Comparison of ENCODE assay signal across 13 mouse cellular contexts in genomic region chr8:111044003-111044734, GRCm38 (mm10). TPM values are rescaled to one million over a fixed set of nuclear protein-coding genes. Genes with fewer than 3 reads are reported as not detected.
DNase-seq lines count a peak whose midpoint lies in the region; TF ChIP-seq lines count a peak whose summit lies in the region.
"Had no signal": no experiment of that assay in that cellular context is flagged by ENCODE, and none has a peak within 500 bp of the region (broad histone marks: within the 10 kb centered on the region; RNA-seq: fewer than 3 reads in every experiment).

No protein-coding gene starts in this region.

- peak; percentile 61 for TF ChIP-seq CTCF in layer of hippocampus, adult 2 months (conservative IDR thresholded peaks at IDR 0.05)

- intact Hi-C loops in left cerebral cortex, postnatal 10 days (cut with DNase I): loop anchor here (10.0 kb wide), 1 partner anchor 59 kb away; no protein-coding TSS in a partner anchor

- no peak overlapping the region for H3K27ac ChIP-seq in layer of hippocampus, adult 2 months
- H3K27ac ChIP-seq: heart, embryonic 15.5 days; liver, embryonic 15.5 days had no signal

- no peak overlapping the region for H3K4me3 ChIP-seq in layer of hippocampus, adult 2 months
- H3K4me3 ChIP-seq: heart, embryonic 15.5 days; liver, embryonic 15.5 days had no signal

- peak; percentile 58 for DNase-seq in adrenal gland, adult 2 months
- DNase-seq in adrenal gland, postnatal 4 days (ENCODE audit: low spot score in 2 of 2): no peak
- DNase-seq in layer of hippocampus, adult 2 months (ENCODE audit: low spot score in 2 of 2): no peak
- DNase-seq in layer of hippocampus, adult 9-11 months: no peak
- DNase-seq in 3T3-L1 (ENCODE audit: low read depth, low spot score): peak; percentile 50
- peak; percentile 66 for DNase-seq in ZHBTc4 (ENCODE audit: low read depth, low spot score)
- no peak for DNase-seq in urinary bladder, postnatal 25 days (ENCODE audit: low spot score)
- no peak for DNase-seq in left cerebral cortex, postnatal 10 days (ENCODE audit: extremely low spot score in 1 of 2, low spot score in 2 of 2)
- DNase-seq: midbrain, embryonic 14.5 days; spleen, adult 18-20 months had no signal

RNA-seq across cellular contexts. Expression of gene Aars, which starts 11.2 kb away (rescaled TPM):
- total RNA-seq in adrenal gland, adult 2 months (2021): 100 to 1,000 TPM; 112 to 155 TPM
- 31.8 and 37.4 TPM in 2 replicates for polyA plus RNA-seq in adrenal gland, adult 2 months (2012; rRNA removed)
- total RNA-seq in adrenal gland, postnatal 4 days (2021): 100 to 1,000 TPM in 1 of 2 experiments, 10 to 100 TPM in 1; 87.5 to 104 TPM
- total RNA-seq in layer of hippocampus, adult 2 months (2021): 10 to 100 TPM; 79.5 to 86.3 TPM
- 100 to 1,000 TPM in 1 of 2 experiments, 10 to 100 TPM in 1; 96.8 to 102 TPM for total RNA-seq in left cerebral cortex, postnatal 10 days (2021)

RNA-seq across cellular contexts. Expression of gene Exosc6, which starts 12.0 kb away (rescaled TPM):
- total RNA-seq in adrenal gland, adult 2 months (2021): not detected
- polyA plus RNA-seq in adrenal gland, adult 2 months (2012; rRNA removed): 43.3 and 51.4 TPM in 2 replicates
- total RNA-seq in adrenal gland, postnatal 4 days (2021): not detected
- not detected for total RNA-seq in layer of hippocampus, adult 2 months (2021)
- total RNA-seq in left cerebral cortex, postnatal 10 days (2021): not detected
- polyA plus RNA-seq: midbrain, embryonic 14.5 days had no signal

RNA-seq across cellular contexts. Expression of gene Ddx19b, which starts 12.6 kb away (rescaled TPM):
- 10 to 100 TPM in 1 of 2 experiments, 1 to 10 TPM in 1; 8.1 to 11.1 TPM for total RNA-seq in adrenal gland, adult 2 months (2021)
- 0.96 and 1.3 TPM in 2 replicates for polyA plus RNA-seq in adrenal gland, adult 2 months (2012; rRNA removed)
- total RNA-seq in adrenal gland, postnatal 4 days (2021): 10 to 100 TPM; 16.6 to 17.6 TPM
- 10 to 100 TPM; 17.1 to 17.3 TPM for total RNA-seq in layer of hippocampus, adult 2 months (2021)
- 10 to 100 TPM; 27.2 to 28.2 TPM for total RNA-seq in left cerebral cortex, postnatal 10 days (2021)

RNA-seq across cellular contexts. Expression of gene Ddx19a, which starts 46.6 kb away (rescaled TPM):
- total RNA-seq in adrenal gland, adult 2 months (2021): 10 to 100 TPM; 35.5 to 41.7 TPM
- 15.1 and 19.3 TPM in 2 replicates for polyA plus RNA-seq in adrenal gland, adult 2 months (2012; rRNA removed)
- total RNA-seq in adrenal gland, postnatal 4 days (2021): 10 to 100 TPM; 55.4 to 62.8 TPM
- 10 to 100 TPM; 29.8 to 32.8 TPM for total RNA-seq in layer of hippocampus, adult 2 months (2021)
- 10 to 100 TPM; 30.9 to 34.4 TPM for total RNA-seq in left cerebral cortex, postnatal 10 days (2021)

RNA-seq across cellular contexts. Expression of gene Clec18a, which starts 48.1 kb away (rescaled TPM):
- total RNA-seq in adrenal gland, adult 2 months (2021): under 1 TPM in 1 of 2 experiments, not detected in 1; 0.14 TPM
- 0.04 and 0.11 TPM in 2 replicates for polyA plus RNA-seq in adrenal gland, adult 2 months (2012; rRNA removed)
- total RNA-seq in adrenal gland, postnatal 4 days (2021): 10 to 100 TPM in 1 of 2 experiments, under 1 TPM in 1; 0.23 to 15.9 TPM
- 1 to 10 TPM; 1.3 to 1.5 TPM for total RNA-seq in layer of hippocampus, adult 2 months (2021)
- total RNA-seq in left cerebral cortex, postnatal 10 days (2021): under 1 TPM in 1 of 2 experiments, not detected in 1; 0.26 TPM
- polyA plus RNA-seq: heart, embryonic 15.5 days; intestine, embryonic 14.5 days; liver, embryonic 15.5 days had no signal

Comparison
In these comparisons a context has a peak if more than half of its experiments do, and no peak if none do; other contexts are left out.
1. DNase-seq: peak in adrenal gland, adult 2 months (single experiment), 3T3-L1 (single experiment) and ZHBTc4 (single experiment); none in adrenal gland, postnatal 4 days (0 of 2), layer of hippocampus, adult 2 months (0 of 2), layer of hippocampus, adult 9-11 months (single experiment), urinary bladder, postnatal 25 days (single experiment) and left cerebral cortex, postnatal 10 days (0 of 2).